Mouse (Mus musculus): Measurements from ENCODE around the gene Arhgef39.
"Not testable (repeated sequence)": the region's sequence is repeated elsewhere in the genome, so short reads cannot be mapped to it uniquely, and the experiment has no call there.

Arhgef39 gene

GRCm38 (mm10) chr4:43507938-43508665 lies 8.6 kb upstream of the Arhgef39 start:
- DNase-seq (ENCODE audit: low spot score in 2 of 2), result no peak

- no peak for DNase-seq (ENCODE audit: low spot score in 2 of 2)
Measured at GRCm38 (mm10) chr4:43506536-43507185, 7.2 kb upstream of the Arhgef39 start, which contains the start of gene Car9. TSS of gene Car9 (plus strand) at chr4:43506966.

- DNase-seq (ENCODE audit: low spot score in 2 of 2), result no peak
Measured at GRCm38 (mm10) chr4:43506074-43506473, 6.6 kb upstream of the Arhgef39 start.

GRCm38 (mm10) chr4:43504269-43504668 lies 4.8 kb upstream of the Arhgef39 start:
- DNase-seq (ENCODE audit: low spot score in 2 of 2), result no peak

- DNase-seq (ENCODE audit: low spot score in 2 of 2), result no peak
Measured at GRCm38 (mm10) chr4:43503506-43503905, 4.0 kb upstream of the Arhgef39 start.

GRCm38 (mm10) chr4:43503041-43503440 lies 3.5 kb upstream of the Arhgef39 start:
- DNase-seq (ENCODE audit: low spot score in 2 of 2), result no peak

- DNase-seq (ENCODE audit: low spot score in 2 of 2), result no peak
Measured at GRCm38 (mm10) chr4:43498983-43499382, 512 bp downstream of the Arhgef39 start.

- DNase-seq (ENCODE audit: low spot score in 2 of 2), result no peak
Measured at GRCm38 (mm10) chr4:43497946-43498345, 1.5 kb downstream of the Arhgef39 start.

- no peak for DNase-seq (ENCODE audit: low spot score in 2 of 2)
Measured at GRCm38 (mm10) chr4:43497405-43497804, 2.1 kb downstream of the Arhgef39 start.

- no peak for DNase-seq (ENCODE audit: low spot score in 2 of 2)
Measured at GRCm38 (mm10) chr4:43496587-43496986, 2.9 kb downstream of the Arhgef39 start.

- DNase-seq (ENCODE audit: low spot score in 2 of 2), result no peak
Measured at GRCm38 (mm10) chr4:43493846-43494240, 5.7 kb downstream of the Arhgef39 start.

GRCm38 (mm10) chr4:43493186-43493845 lies 6.2 kb downstream of the Arhgef39 start:
- peak; percentile 95 to 97 for DNase-seq (ENCODE audit: low spot score in 2 of 2)

GRCm38 (mm10) chr4:43492821-43493185 lies 6.7 kb downstream of the Arhgef39 start, which contains the start of gene Ccdc107:
TSS of gene Ccdc107 (plus strand) at chr4:43492900.
- DNase-seq (ENCODE audit: low spot score in 2 of 2), result peak; percentile 90 to 94

- DNase-seq (ENCODE audit: low spot score in 2 of 2), result no peak
Measured at GRCm38 (mm10) chr4:43492101-43492820, 7.2 kb downstream of the Arhgef39 start.

- DNase-seq (ENCODE audit: low spot score in 2 of 2), result no peak
Measured at GRCm38 (mm10) chr4:43490801-43491200, 8.7 kb downstream of the Arhgef39 start.

GRCm38 (mm10) chr4:43489611-43490010 lies 9.9 kb downstream of the Arhgef39 start:
- no peak for DNase-seq (ENCODE audit: low spot score in 2 of 2)

GRCm38 (mm10) chr4:43485666-43486065 lies 13.8 kb downstream of the Arhgef39 start:
- DNase-seq (ENCODE audit: low spot score in 2 of 2), result not testable (repeated sequence)

- no peak for DNase-seq (ENCODE audit: low spot score in 2 of 2)
Measured at GRCm38 (mm10) chr4:43483535-43484091, 15.9 kb downstream of the Arhgef39 start, which contains the start of gene Sit1. TSS of gene Sit1 (minus strand) at chr4:43483734.

- DNase-seq (ENCODE audit: low spot score in 2 of 2), result no peak
Measured at GRCm38 (mm10) chr4:43482591-43482990, 16.9 kb downstream of the Arhgef39 start.

GRCm38 (mm10) chr4:43481894-43482456 lies 17.5 kb downstream of the Arhgef39 start:
- no peak for DNase-seq (ENCODE audit: low spot score in 2 of 2)

GRCm38 (mm10) chr4:43480985-43481384 lies 18.5 kb downstream of the Arhgef39 start:
- DNase-seq (ENCODE audit: low spot score in 2 of 2), result no peak
